Mouse (Mus musculus): Measurements from ENCODE around the gene BC048671. TPM values are rescaled to one million over a fixed set of nuclear protein-coding genes. Genes with fewer than 3 reads are reported as not detected.

Gene BC048671
- polyA plus RNA-seq, 1 experiment from 2014 or later = not detected

- Histone ChIP-seq H3K27ac (replicated peaks in 1 of 2; ENCODE audit: control insufficient read depth in 1 of 2, insufficient read depth in 1 of 2, low read depth in 2 of 2, low read length in 2 of 2) (no peak overlapping the region), H3K4me2 (ENCODE audit: low read length) (no peak overlapping the region), H3K9me3 (ENCODE audit: control insufficient read depth, low read length) (no peaks in the 10 kb centered on the region), H3K9ac (ENCODE audit: low read length) (no peak overlapping the region), H3K4me1 (ENCODE audit: control insufficient read depth in 2 of 2, insufficient read depth in 2 of 2, low read length in 2 of 2) (peaks cover 0 to 3% of the 10 kb centered on the region in 2 experiments; a peak in 3 of 4 replicates), H3K27me3 (ENCODE audit: control insufficient read depth, insufficient read depth, low read length) (no peaks in the 10 kb centered on the region), H3K4me3 (ENCODE audit: control insufficient read depth in 1 of 2, insufficient read depth in 1 of 2, low read depth in 1 of 2, low read length in 2 of 2) (no peak overlapping the region), H3K36me3 (ENCODE audit: control insufficient read depth, insufficient read depth, low read length) (no peaks in the 10 kb centered on the region)
- 20% methylated on average over 1 of the region's 1 CpGs for WGBS
- no peak for ATAC-seq (ENCODE audit: insufficient number of reproducible peaks, insufficient read depth, low FRiP score, low read depth)
Measured at GRCm38 (mm10) chr6:90329953-90330352, 28.9 kb downstream of the BC048671 start.

DNA sequence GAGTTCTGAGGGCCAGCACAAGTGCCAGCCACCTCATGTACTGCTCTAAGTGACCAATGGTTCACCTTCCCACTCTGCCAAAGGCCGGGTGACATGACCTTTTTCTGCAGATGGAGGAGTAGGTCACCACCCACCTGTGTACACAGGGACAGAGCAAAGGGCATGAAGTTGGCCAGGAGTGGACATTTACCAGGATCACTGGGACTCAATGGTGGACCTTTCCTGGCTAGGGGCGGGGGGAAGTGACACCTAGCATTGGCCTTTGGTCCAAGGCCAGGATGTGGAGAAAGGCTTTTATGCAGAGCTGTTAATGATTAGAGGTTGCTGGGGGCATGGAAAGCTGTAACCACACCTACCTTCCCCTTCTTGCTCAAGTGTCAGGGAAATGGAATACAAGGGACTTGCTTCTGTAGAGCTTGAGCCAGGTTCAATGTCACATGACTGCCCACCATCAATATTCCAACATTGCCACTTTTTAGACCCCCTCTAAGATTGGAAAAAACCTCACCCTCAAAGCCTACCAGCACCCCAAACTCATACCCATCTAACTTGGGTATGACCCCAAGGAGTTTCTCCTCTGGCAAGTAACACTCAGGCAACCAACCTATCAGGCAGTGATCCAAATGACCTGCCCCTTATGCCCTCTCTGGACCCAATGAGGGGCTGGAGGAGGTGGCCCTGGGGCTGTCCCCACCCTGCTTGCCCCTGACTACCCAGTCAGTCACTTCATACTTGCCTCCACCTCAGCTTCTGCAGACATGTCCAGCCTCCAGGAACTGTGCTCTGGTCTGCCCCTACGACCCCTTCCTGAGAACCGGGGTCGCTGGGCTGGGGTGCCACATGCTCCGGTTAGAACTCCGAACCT, 31.8 kb downstream of the BC048671 start, which contains the start of gene Uroc1:
Gene Uroc1, plus strand, starts transcription at position 724 of the 865 bp plus-strand sequence.
- WGBS = 72% methylated on average over 7 of the region's 7 CpGs
- Histone ChIP-seq H3K27ac (replicated peaks in 1 of 2; ENCODE audit: control insufficient read depth in 1 of 2, insufficient read depth in 1 of 2, low read depth in 2 of 2, low read length in 2 of 2) (no peak within 1 kb of the TSS), H3K4me2 (ENCODE audit: low read length) (no peak within 1 kb of the TSS), H3K9me3 (ENCODE audit: control insufficient read depth, low read length) (no peaks in the 10 kb centered on the region), H3K9ac (ENCODE audit: low read length) (no peak within 1 kb of the TSS), H3K27me3 (ENCODE audit: control insufficient read depth, insufficient read depth, low read length) (no peaks in the 10 kb centered on the region), H3K4me1 (ENCODE audit: control insufficient read depth in 2 of 2, insufficient read depth in 2 of 2, low read length in 2 of 2) (no peaks in the 10 kb centered on the region), H3K4me3 (ENCODE audit: control insufficient read depth in 1 of 2, insufficient read depth in 1 of 2, low read depth in 1 of 2, low read length in 2 of 2) (no peak within 1 kb of the TSS), H3K36me3 (ENCODE audit: control insufficient read depth, insufficient read depth, low read length) (no peaks in the 10 kb centered on the region)
- ATAC-seq (ENCODE audit: insufficient number of reproducible peaks, insufficient read depth, low FRiP score, low read depth) = no peak

- Histone ChIP-seq H3K36me3 (ENCODE audit: control insufficient read depth, insufficient read depth, low read length) (no peaks in the 10 kb centered on the region), H3K9me3 (ENCODE audit: control insufficient read depth, low read length) (no peaks in the 10 kb centered on the region), H3K4me1 (ENCODE audit: control insufficient read depth in 2 of 2, insufficient read depth in 2 of 2, low read length in 2 of 2) (no peaks in the 10 kb centered on the region), H3K4me2 (ENCODE audit: low read length) (no peak overlapping the region), H3K27me3 (ENCODE audit: control insufficient read depth, insufficient read depth, low read length) (no peaks in the 10 kb centered on the region), H3K9ac (ENCODE audit: low read length) (no peak overlapping the region), H3K4me3 (ENCODE audit: control insufficient read depth in 1 of 2, insufficient read depth in 1 of 2, low read depth in 1 of 2, low read length in 2 of 2) (no peak overlapping the region), H3K27ac (replicated peaks in 1 of 2; ENCODE audit: control insufficient read depth in 1 of 2, insufficient read depth in 1 of 2, low read depth in 2 of 2, low read length in 2 of 2) (no peak overlapping the region)
- WGBS = 67% methylated on average over 3 of the region's 3 CpGs
- ATAC-seq (ENCODE audit: insufficient number of reproducible peaks, insufficient read depth, low FRiP score, low read depth) = no peak
Measured at GRCm38 (mm10) chr6:90334244-90334643, 33.2 kb downstream of the BC048671 start.

DNA sequence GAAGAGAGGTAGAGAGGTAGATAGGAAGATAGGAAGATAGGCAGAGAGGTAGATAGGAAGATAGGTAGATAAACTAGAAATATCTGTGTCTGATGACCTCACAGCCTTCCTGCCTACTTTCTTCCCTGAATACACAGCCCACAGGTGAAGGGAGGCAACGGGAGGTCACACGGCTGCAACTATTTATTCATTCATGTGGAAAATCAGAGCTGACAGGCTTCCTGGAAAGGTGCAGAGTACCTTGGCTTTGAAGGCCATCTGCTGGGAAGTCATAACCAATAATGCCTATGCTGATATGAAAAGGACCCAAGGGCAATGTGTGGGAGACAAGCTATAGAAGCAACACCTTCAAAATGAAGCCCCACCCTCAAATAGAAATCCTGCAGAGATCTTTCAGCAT, 41.3 kb downstream of the BC048671 start:
- no peak overlapping the region for H3K4me2 ChIP-seq (ENCODE audit: low read length)
- no peaks in the 10 kb centered on the region for H3K27me3 ChIP-seq (ENCODE audit: control insufficient read depth, insufficient read depth, low read length)
- no peaks in the 10 kb centered on the region for H3K36me3 ChIP-seq (ENCODE audit: control insufficient read depth, insufficient read depth, low read length)
- no peak overlapping the region for H3K27ac ChIP-seq (replicated peaks in 1 of 2; ENCODE audit: control insufficient read depth in 1 of 2, insufficient read depth in 1 of 2, low read depth in 2 of 2, low read length in 2 of 2)
- WGBS = 77% methylated on average over 2 of the region's 2 CpGs
- no peaks in the 10 kb centered on the region for H3K9me3 ChIP-seq (ENCODE audit: control insufficient read depth, low read length)
- H3K9ac ChIP-seq (ENCODE audit: low read length) = no peak overlapping the region
- no peaks in the 10 kb centered on the region for H3K4me1 ChIP-seq (ENCODE audit: control insufficient read depth in 2 of 2, insufficient read depth in 2 of 2, low read length in 2 of 2)
- no peak for ATAC-seq (ENCODE audit: insufficient number of reproducible peaks, insufficient read depth, low FRiP score, low read depth)
- no peak overlapping the region for H3K4me3 ChIP-seq (ENCODE audit: control insufficient read depth in 1 of 2, insufficient read depth in 1 of 2, low read depth in 1 of 2, low read length in 2 of 2)

DNA sequence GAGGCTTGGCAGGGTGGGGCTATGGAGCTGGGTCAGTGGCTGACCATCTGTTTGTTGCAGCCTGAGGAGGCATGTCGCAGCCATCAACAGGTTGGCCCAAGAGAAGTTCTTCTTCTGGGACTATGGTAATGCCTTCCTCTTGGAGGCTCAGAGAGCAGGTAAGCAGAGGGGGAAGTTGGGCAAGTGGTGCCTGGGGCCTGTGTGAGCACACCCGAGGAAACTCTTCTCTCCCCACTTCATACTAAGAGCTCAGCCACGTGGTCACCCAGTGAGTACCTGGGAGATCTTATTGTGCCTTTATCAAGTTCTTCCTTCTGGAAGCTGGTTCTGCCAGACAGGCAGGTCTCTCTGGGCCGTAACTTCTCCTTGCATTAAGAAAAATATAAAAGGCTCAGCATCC, 46.2 kb downstream of the BC048671 start:
- H3K27ac ChIP-seq (replicated peaks in 1 of 2; ENCODE audit: control insufficient read depth in 1 of 2, insufficient read depth in 1 of 2, low read depth in 2 of 2, low read length in 2 of 2) = no peak overlapping the region
- H3K4me2 ChIP-seq (ENCODE audit: low read length) = no peak overlapping the region

DNA sequence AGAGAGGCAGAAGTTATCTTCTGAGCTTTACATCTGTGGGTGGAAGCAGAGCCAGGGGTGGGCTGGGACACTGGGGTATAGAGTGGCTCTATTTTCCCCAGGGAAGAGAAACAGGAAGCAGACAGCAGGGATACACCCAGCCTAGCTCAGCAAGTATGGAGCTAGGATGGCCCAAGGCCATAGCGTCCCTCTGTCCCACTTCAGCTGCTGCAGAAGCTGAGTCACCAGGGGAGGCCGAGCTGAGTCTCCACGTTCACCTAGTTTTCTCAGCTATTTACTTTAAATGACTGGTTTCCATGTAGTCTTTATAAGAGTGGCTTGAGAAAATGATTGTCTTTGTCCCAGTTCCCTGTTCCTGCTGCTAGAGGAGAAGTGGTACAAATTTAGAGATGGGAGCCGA, 47.5 kb downstream of the BC048671 start:
- WGBS = 73% methylated on average over 4 of the region's 4 CpGs
- no peak for ATAC-seq (ENCODE audit: insufficient number of reproducible peaks, insufficient read depth, low FRiP score, low read depth)
- Histone ChIP-seq H3K4me1 (ENCODE audit: control insufficient read depth in 2 of 2, insufficient read depth in 2 of 2, low read length in 2 of 2) (no peaks in the 10 kb centered on the region), H3K27me3 (ENCODE audit: control insufficient read depth, insufficient read depth, low read length) (no peaks in the 10 kb centered on the region), H3K9ac (ENCODE audit: low read length) (no peak overlapping the region), H3K4me2 (ENCODE audit: low read length) (no peak overlapping the region), H3K9me3 (ENCODE audit: control insufficient read depth, low read length) (no peaks in the 10 kb centered on the region), H3K27ac (replicated peaks in 1 of 2; ENCODE audit: control insufficient read depth in 1 of 2, insufficient read depth in 1 of 2, low read depth in 2 of 2, low read length in 2 of 2) (no peak overlapping the region), H3K36me3 (ENCODE audit: control insufficient read depth, insufficient read depth, low read length) (no peaks in the 10 kb centered on the region), H3K4me3 (ENCODE audit: control insufficient read depth in 1 of 2, insufficient read depth in 1 of 2, low read depth in 1 of 2, low read length in 2 of 2) (no peak overlapping the region)

More for the DNA sequence above, 46.2 kb downstream of the BC048671 start:
- Histone ChIP-seq H3K4me1 (ENCODE audit: control insufficient read depth in 2 of 2, insufficient read depth in 2 of 2, low read length in 2 of 2) (no peaks in the 10 kb centered on the region), H3K4me3 (ENCODE audit: control insufficient read depth in 1 of 2, insufficient read depth in 1 of 2, low read depth in 1 of 2, low read length in 2 of 2) (no peak overlapping the region), H3K9me3 (ENCODE audit: control insufficient read depth, low read length) (no peaks in the 10 kb centered on the region), H3K9ac (ENCODE audit: low read length) (no peak overlapping the region), H3K27me3 (ENCODE audit: control insufficient read depth, insufficient read depth, low read length) (no peaks in the 10 kb centered on the region), H3K36me3 (ENCODE audit: control insufficient read depth, insufficient read depth, low read length) (no peaks in the 10 kb centered on the region)
- 63% methylated on average over 4 of the region's 4 CpGs for WGBS
- ATAC-seq (ENCODE audit: insufficient number of reproducible peaks, insufficient read depth, low FRiP score, low read depth) = no peak

DNA sequence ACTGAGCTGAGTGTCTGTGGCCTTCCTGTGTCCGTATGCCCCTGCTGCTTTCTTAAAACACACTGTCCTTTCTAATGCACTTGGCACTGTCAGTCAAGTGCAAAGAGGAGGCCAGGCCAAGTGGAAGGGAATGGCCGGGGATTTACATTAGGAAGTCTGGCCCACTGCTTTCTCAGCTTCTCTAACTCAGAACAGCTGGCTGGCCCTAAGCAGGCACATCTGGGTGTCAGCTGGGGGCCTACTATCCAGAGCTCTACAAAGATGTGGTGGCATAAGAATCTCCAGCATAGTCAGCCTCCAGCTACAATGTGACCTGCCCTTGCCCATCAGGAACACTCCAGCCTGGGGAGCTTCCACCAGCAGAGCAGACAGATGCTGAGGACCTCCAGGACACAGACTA, 49.0 kb downstream of the BC048671 start:
- no peak overlapping the region for H3K4me2 ChIP-seq (ENCODE audit: low read length)
- H3K27me3 ChIP-seq (ENCODE audit: control insufficient read depth, insufficient read depth, low read length) = no peaks in the 10 kb centered on the region
- H3K9me3 ChIP-seq (ENCODE audit: control insufficient read depth, low read length) = no peaks in the 10 kb centered on the region
- H3K4me1 ChIP-seq (ENCODE audit: control insufficient read depth in 2 of 2, insufficient read depth in 2 of 2, low read length in 2 of 2) = no peaks in the 10 kb centered on the region
- 59% methylated on average over 2 of the region's 2 CpGs for WGBS
- H3K9ac ChIP-seq (ENCODE audit: low read length) = no peak overlapping the region
- no peak overlapping the region for H3K27ac ChIP-seq (replicated peaks in 1 of 2; ENCODE audit: control insufficient read depth in 1 of 2, insufficient read depth in 1 of 2, low read depth in 2 of 2, low read length in 2 of 2)
- no peak overlapping the region for H3K4me3 ChIP-seq (ENCODE audit: control insufficient read depth in 1 of 2, insufficient read depth in 1 of 2, low read depth in 1 of 2, low read length in 2 of 2)
- no peaks in the 10 kb centered on the region for H3K36me3 ChIP-seq (ENCODE audit: control insufficient read depth, insufficient read depth, low read length)
- no peak for ATAC-seq (ENCODE audit: insufficient number of reproducible peaks, insufficient read depth, low FRiP score, low read depth)

Data from heart, embryonic 14.5 days (tissue).